Mouse (Mus musculus) lung, adult 2 months (tissue): Measurements from ENCODE around the gene Cd82.

Experiments
- CTCF ChIP-seq: fragments of 200-500 bp; IDR thresholded peaks from 2 replicates; pipeline ENCODE4 v1.5.1; 2011; ENCODE audit warnings: mild to moderate bottlenecking, low read length, control low read depth; ENCODE audit not compliant: insufficient read depth
- POLR2A ChIP-seq: fragments of 200-500 bp; IDR thresholded peaks from 2 replicates; pipeline ENCODE4 v1.6.1; 2011; ENCODE audit warnings: low read depth, mild to moderate bottlenecking, control low read depth, low read length, borderline replicate concordance; ENCODE audit errors: extremely low read depth

DNA sequence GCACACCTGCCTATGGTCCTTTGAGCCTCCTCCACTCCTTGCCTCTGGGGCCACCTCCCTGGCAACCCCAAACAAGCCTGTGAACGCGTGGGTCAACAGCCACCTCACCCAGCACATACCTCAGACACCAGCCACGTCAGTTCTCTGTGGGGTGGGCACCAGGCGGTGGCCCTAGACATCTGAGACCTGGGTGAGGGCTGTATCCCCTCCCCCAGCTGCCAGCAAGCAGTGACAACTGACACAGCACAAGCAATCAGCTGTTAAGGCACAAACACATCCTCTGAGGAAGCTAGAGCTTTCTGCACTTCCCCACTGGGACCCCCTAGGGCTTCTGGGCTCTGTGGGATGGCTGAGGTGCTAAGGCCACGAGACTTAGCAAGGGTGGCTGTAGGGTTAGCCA, 14.2 kb downstream of the Cd82 start:
- TF ChIP-seq CTCF: no peak
- TF ChIP-seq POLR2A: no peak
